9 mouse cellular contexts compared by ENCODE assay signal in genomic region chr12:73449069-73449468, GRCm38 (mm10).
DNase-seq lines count a peak whose midpoint lies in the region; ATAC-seq lines count a peak whose summit lies in the region.
"Had no signal": no experiment of that assay in that cellular context is flagged by ENCODE, and none has a peak within 500 bp of the region (broad histone marks: within the 10 kb centered on the region; RNA-seq: fewer than 3 reads in every experiment).

No protein-coding gene starts in this region.

- peak; percentile 50 for DNase-seq in testis, postnatal 10 days (ENCODE audit: low spot score)
- no peak for DNase-seq in testis, postnatal 14 days (ENCODE audit: low spot score)
- peak; percentile 29 to 48 for DNase-seq in gastrocnemius, postnatal 4 days (ENCODE audit: low spot score in 2 of 2)
- peak; percentile 76 for DNase-seq in kidney, postnatal 10 days
- no peak for DNase-seq in midbrain, embryonic 10.5 days (ENCODE audit: low spot score)
- DNase-seq in right cerebral cortex, adult 2 months (ENCODE audit: low spot score in 2 of 2), result no peak
- no peak for DNase-seq in layer of hippocampus, adult 9-10 months (ENCODE audit: low spot score)

- H3K4me3 ChIP-seq in midbrain, embryonic 10.5 days, result no peak overlapping the region

- no peaks in the 10 kb centered on the region for H3K9me3 ChIP-seq in midbrain, embryonic 10.5 days (replicated peaks)

- 79% methylated on average over 9 of the region's 9 CpGs for WGBS in midbrain, embryonic 10.5 days

- H3K36me3 ChIP-seq in midbrain, embryonic 10.5 days, result no peaks in the 10 kb centered on the region

- 0 out of 2 replicates have a peak, but pooled peaks have one; percentile 50 for ATAC-seq in megakaryocyte-erythroid progenitor cell, adult 5-6 weeks (replicated peaks; ENCODE audit: low FRiP score, low TSS enrichment, poor library complexity, severe bottlenecking)

- peaks cover 9% of the 10 kb centered on the region for H3K4me1 ChIP-seq in midbrain, embryonic 10.5 days

- no peak overlapping the region for H3K27ac ChIP-seq in midbrain, embryonic 10.5 days (replicated peaks)
- H3K27ac ChIP-seq: macrophage had no signal

- 0 out of 2 replicates have a peak, but pooled peaks cover 4% of the 10 kb centered on the region for H3K27me3 ChIP-seq in midbrain, embryonic 10.5 days (ENCODE audit: low read depth, poor library complexity, severe bottlenecking)

Comparison
In these comparisons a context has a peak if more than half of its experiments do, and no peak if none do; other contexts are left out.
1. DNase-seq: peak in testis, postnatal 10 days (single experiment), gastrocnemius, postnatal 4 days (2 of 2) and kidney, postnatal 10 days (single experiment); none in testis, postnatal 14 days (single experiment), midbrain, embryonic 10.5 days (single experiment), right cerebral cortex, adult 2 months (0 of 2) and layer of hippocampus, adult 9-10 months (single experiment).